Mouse (Mus musculus): Measurements from ENCODE around the gene Klhl15.

DNA sequence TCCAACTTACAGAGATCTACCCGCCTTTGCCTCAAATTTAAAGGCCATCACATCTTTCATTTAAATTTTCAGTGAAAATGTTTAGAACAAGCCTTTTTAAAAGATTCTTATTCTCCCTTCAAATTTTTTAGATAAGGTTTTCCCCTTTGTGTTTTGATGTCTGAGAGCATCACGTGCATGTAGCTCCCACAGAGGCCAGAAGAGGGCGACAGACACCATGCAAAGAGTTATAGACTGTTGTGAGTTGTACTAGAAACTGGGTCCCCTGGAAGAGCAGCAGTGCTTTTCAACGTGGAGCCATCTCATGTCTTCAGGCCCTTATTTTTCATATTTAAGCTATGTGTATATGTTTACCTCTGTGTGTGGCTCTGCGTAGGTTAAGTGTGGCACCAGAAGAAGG is 36.6 kb upstream of the Klhl15 start:
- TF ChIP-seq GATA1 (IDR thresholded peaks at IDR 0.05; ENCODE audit: borderline replicate concordance, low read length) (no peak), FLI1 (IDR thresholded peaks at IDR 0.05; ENCODE audit: low read length) (no peak)

All from megakaryocyte, embryonic 14.5 days (primary cell).